Mouse (Mus musculus) gastrocnemius, adult 8-10 months (tissue): ENCODE results near the gene Mical2. TPM values are rescaled to one million over a fixed set of nuclear protein-coding genes. Genes with fewer than 3 reads are reported as not detected.

Experiments
- DNase-seq, 2 experiments: peaks; one replicate each; pipeline ENCODE4 v3.0.0; 2022; ENCODE audit warnings: low spot score in 2 of 2
- total RNA-seq, 4 experiments: library from RNA; stranded (reverse); gene quantifications; 2 replicates each; pipeline ENCODE4 v1.2.4; 2022

Mical2 gene
- total RNA-seq, 4 experiments from 2014 or later: 172 to 236 (median 206) TPM

GRCm38 (mm10) chr7:112452471-112452870 lies 226.8 kb downstream of the Mical2 start:
- DNase-seq: no peak

DNA sequence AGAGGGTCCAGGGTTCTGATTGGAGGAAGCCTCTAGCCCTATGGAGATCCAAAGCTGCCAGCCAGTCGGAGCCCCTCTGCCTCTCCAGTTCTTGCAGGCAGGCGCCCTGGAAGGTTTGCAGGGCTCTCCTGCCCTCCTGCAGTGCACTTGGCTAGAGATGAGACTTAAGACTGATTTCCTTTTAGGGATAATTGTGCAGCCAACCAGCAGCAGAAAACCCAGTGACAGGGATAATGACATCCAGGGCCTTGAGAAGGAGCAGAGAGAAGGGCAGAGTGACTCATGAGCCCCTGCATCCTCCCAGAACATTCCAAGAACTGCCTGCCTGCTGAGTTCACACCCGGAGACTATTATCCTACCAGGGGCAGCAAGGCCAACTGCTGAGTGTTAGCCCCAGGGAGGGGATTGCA lies 228.2 kb downstream of the Mical2 start:
- DNase-seq: peak in 1 of 2 experiments; percentile 11

GRCm38 (mm10) chr7:112454380-112454779 lies 228.7 kb downstream of the Mical2 start:
- no peak for DNase-seq

DNA sequence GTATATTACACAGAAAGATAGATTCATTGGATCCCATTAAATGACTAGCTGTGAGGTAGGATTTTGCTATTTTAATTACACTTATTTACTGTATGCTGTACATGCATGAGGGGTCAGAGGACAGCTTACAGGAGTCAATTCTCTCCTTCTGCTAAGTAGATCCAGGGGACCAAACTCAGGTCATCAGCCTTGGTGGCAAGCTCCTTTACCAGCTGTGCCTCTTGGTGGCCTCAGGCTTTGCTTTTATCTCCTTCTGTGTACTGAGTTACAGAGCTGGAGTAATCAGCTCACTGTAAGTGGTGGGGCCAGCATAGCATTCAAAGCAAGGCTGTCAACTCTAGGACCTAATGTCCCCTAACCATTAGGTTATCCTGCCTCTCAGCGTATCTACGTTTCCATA lies 229.3 kb downstream of the Mical2 start:
- no peak for DNase-seq

DNA sequence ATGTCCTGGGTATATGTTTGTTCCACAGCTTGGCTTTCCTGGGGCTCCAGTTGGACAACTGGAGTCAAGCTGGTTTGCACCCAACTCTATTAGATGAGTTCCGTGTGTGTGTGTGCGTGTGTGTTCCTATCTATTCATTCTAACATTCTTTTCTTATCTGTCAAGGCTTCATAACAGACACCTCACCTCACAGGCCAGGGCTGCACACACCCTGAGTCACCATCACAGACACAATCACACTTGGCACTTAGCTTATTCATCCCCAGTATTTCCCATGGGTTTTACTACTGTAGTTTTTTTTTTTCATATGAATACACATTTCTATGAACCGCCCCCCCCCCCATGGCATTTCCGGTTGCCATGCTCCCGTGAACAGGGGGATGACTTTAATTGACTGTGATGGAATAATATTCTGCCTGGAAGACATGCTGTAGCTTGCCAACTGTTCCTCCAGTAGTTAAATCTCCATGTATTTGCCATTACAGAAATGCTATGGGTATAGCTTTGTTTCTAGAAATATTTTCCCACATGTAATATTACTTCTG lies 230.0 kb downstream of the Mical2 start:
- DNase-seq: no peak

DNA sequence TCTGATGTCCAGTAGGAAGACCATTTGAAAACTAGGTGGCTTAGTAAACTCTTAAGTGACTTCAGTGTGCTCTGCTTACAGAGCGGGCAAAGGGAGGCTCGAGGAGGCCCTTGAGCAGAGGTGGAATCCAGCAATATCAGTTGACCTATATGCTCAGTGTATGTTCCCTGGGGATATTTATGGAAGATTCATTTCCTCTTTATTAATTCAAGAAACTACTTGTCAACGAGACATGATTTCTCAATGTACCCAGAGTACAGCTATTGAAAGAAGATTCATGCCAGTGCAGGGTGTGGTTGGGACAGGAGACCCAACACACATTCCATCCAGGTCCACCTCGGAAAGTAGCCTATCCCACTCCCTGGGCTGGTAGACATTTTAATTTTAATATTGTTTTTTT lies 231.7 kb downstream of the Mical2 start:
- DNase-seq: no peak

- no peak for DNase-seq
Measured at GRCm38 (mm10) chr7:112457920-112458319, 232.3 kb downstream of the Mical2 start.

DNA sequence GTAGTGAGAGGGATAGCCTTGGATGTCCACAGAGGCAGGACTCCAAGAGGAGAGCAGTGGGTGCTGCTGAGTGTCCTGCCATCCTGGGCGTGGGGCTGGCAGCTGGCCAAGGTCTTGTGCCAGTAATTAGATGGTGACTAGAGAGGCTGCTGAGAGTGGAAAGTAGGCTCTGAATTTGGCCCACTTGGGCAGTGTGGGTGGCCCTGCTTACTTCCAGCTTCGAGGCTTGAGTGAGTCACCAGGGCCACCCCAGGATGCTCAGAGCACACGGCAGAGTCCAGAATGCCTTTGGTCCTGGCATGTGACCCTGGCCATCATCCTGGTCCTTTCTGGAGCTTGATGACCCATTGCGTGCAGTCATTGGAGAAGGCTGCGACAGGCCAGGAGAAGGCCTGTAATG lies 232.8 kb downstream of the Mical2 start:
- peak in 1 of 2 experiments; percentile 40 for DNase-seq

Other genes starting within 250 kb of the Mical2 start
- 100 to 1,000 TPM; 231 to 268 (median 245) TPM for gene Usp47, start 202.4 kb upstream of the Mical2 start, total RNA-seq
- 10 to 100 TPM in 2 of 4 experiments, 1 to 10 TPM in 2; 4.8 to 19.6 (median 8.7) TPM for gene Dkk3, start 66.8 kb upstream of the Mical2 start, total RNA-seq
- gene Parva, start 201.6 kb downstream of the Mical2 start, total RNA-seq: 10 to 100 TPM in 3 of 4 experiments, 1 to 10 TPM in 1; 9.1 to 14.1 (median 11.4) TPM